Mouse (Mus musculus) C2C12 (cell line): ENCODE measurements around the gene Srp9.

Experiments
- CTCF ChIP-seq: IDR thresholded peaks from one replicate; pipeline ENCODE4 v1.5.1; 2011; ENCODE audit not compliant: control insufficient read depth, insufficient read depth, insufficient read length
- MAX ChIP-seq: IDR thresholded peaks from one replicate; pipeline ENCODE4 v1.6.1; 2011; ENCODE audit warnings: mild to moderate bottlenecking, control low read depth
- USF1 ChIP-seq: IDR thresholded peaks from one replicate; pipeline ENCODE4 v1.6.1; 2011; ENCODE audit warnings: low read depth, mild to moderate bottlenecking, control low read depth, moderate library complexity

DNA sequence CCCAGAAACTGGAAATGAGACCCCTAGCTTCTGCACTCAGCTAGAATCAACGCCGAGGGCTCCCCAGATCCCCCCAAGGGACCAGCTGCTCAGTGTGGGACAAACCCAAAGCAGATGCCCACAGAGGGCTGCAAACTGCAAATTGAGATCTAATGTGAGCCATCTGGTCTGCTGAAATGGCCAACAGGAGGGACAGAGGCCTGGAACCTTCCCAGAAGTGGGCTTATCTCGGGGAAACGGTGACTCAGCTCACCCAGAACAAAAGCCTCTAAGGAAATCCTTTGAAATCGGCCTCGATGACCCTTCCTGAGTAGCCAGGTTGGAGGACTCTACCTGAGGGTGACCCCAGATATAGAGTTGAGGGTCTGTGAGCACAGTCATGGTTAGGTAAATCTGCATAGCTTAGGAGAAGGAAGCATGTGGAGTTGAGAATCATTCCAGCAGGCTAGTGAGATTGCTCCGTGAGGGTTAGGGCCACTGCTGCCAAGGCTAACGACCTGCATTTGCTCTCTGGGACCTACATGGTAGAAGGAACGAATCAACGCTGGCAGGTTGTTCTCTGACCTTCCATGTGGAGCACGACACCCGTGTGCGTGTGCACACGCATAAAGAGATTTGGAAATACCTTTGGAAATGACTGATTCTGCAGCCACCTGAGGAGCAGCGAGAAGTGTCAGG, 13.7 kb upstream of the Srp9 start:
- TF ChIP-seq USF1 (no peak), CTCF (no peak), MAX (no peak)
